Mouse (Mus musculus) liver, embryonic 11.5 days (tissue): ENCODE data around the gene Dmd. TPM values are rescaled to one million over a fixed set of nuclear protein-coding genes. Genes with fewer than 3 reads are reported as not detected.

Source experiments
- ATAC-seq: fragments of 200-750 bp; cut with Nextera tagmentation; replicated peaks from 2 replicates; pipeline ENCODE4 v1.8.0; 2017; ENCODE audit warnings: moderate number of reproducible peaks, mild to moderate bottlenecking, moderate TSS enrichment, moderate library complexity; ENCODE audit not compliant: low FRiP score
- DNase-seq: peaks from one replicate; pipeline ENCODE4 v3.0.0-alpha.2; 2017; ENCODE audit warnings: low spot score
- H3K27ac ChIP-seq: fragments of 300-500 bp; sonication (generic); 2 replicates; pipeline ENCODE4 v1.5.1; 2014; ENCODE audit warnings: mild to moderate bottlenecking, low read depth, low read length, control low read depth
- H3K27me3 ChIP-seq: fragments of 300-500 bp; sonication (generic); replicated peaks from 2 replicates; pipeline ENCODE4 v1.6.1; 2014; ENCODE audit warnings: low read length, mixed read lengths; ENCODE audit not compliant: control insufficient read depth, insufficient read depth
- H3K36me3 ChIP-seq: fragments of 300-500 bp; sonication (generic); 2 replicates; pipeline ENCODE4 v1.6.1; 2014; ENCODE audit warnings: mild to moderate bottlenecking, low read length, moderate library complexity, mixed read lengths; ENCODE audit not compliant: control insufficient read depth, insufficient read depth
- H3K4me1 ChIP-seq: fragments of 300-500 bp; sonication (generic); replicated peaks from 2 replicates; pipeline ENCODE4 v1.6.1; 2014; ENCODE audit warnings: low read length, mixed read lengths; ENCODE audit not compliant: control insufficient read depth, insufficient read depth
- H3K4me2 ChIP-seq: fragments of 300-500 bp; sonication (generic); 2 replicates; pipeline ENCODE4 v1.6.1; 2014; ENCODE audit warnings: mild to moderate bottlenecking, control low read depth, moderate library complexity
- H3K4me3 ChIP-seq: fragments of 300-500 bp; sonication (generic); 2 replicates; pipeline ENCODE4 v1.5.1; 2014; ENCODE audit warnings: low read depth, low read length, control low read depth
- H3K9ac ChIP-seq: fragments of 300-500 bp; sonication (generic); 2 replicates; pipeline ENCODE4 v1.6.1; 2014; ENCODE audit warnings: low read depth, low read length, control low read depth
- H3K9me3 ChIP-seq: fragments of 300-500 bp; sonication (generic); 2 replicates; pipeline ENCODE4 v1.6.1; 2016; ENCODE audit warnings: low read length, inconsistent platforms, mixed read lengths; ENCODE audit not compliant: control insufficient read depth
- WGBS: fragments of 180-500 bp; shearing (Covaris S2); extraction: QIAGEN DNeasy Blood & Tissue Kit; methylation state at CpG from one replicate; pipeline ENCODE4 v1.1.7; 2014; 5-methylcytosine and 5-hydroxymethylcytosine counted together
- polyA plus RNA-seq: library from polyadenylated mRNA; unstranded; fragments of >200 nt; fragmentation: Nextera tagmentation; extraction: Ambion mirVana; gene quantifications from 2 replicates; pipeline ENCODE4 v1.2.1, GENCODE M21; 2014

Dmd gene
- polyA plus RNA-seq, 1 experiment from 2014 or later, result 11.0 TPM

GRCm38 (mm10) chrX:85199398-85199797 is 2250.7 kb downstream of the Dmd start:
- Histone ChIP-seq H3K27me3 (no peaks in the 10 kb centered on the region), H3K27ac (no peak overlapping the region), H3K9ac (no peak overlapping the region), H3K4me2 (no peak overlapping the region), H3K36me3 (no peaks in the 10 kb centered on the region), H3K9me3 (no peaks in the 10 kb centered on the region), H3K4me1 (no peaks in the 10 kb centered on the region), H3K4me3 (no peak overlapping the region)
- DNase-seq, result no peak
- WGBS, result 86% methylated on average over 3 of the region's 3 CpGs
- no peak for ATAC-seq

GRCm38 (mm10) chrX:85207001-85207400 is 2258.3 kb downstream of the Dmd start:
- no peak overlapping the region for H3K4me2 ChIP-seq
- whole genome bisulfite sequencing, result 71% methylated on average over 2 of the region's 2 CpGs
- DNase-seq, result no peak
- H3K36me3 ChIP-seq, result no peaks in the 10 kb centered on the region
- no peak overlapping the region for H3K9ac ChIP-seq
- no peaks in the 10 kb centered on the region for H3K27me3 ChIP-seq
- no peaks in the 10 kb centered on the region for H3K4me1 ChIP-seq
- H3K9me3 ChIP-seq, result no peaks in the 10 kb centered on the region
- H3K4me3 ChIP-seq, result no peak overlapping the region
- no peak for ATAC-seq
- H3K27ac ChIP-seq, result no peak overlapping the region

- DNase-seq (no peak), ATAC-seq (no peak)
- Histone ChIP-seq H3K27ac (no peak overlapping the region), H3K4me3 (no peak overlapping the region), H3K4me1 (no peaks in the 10 kb centered on the region), H3K27me3 (no peaks in the 10 kb centered on the region), H3K9me3 (no peaks in the 10 kb centered on the region), H3K36me3 (no peaks in the 10 kb centered on the region), H3K9ac (no peak overlapping the region), H3K4me2 (no peak overlapping the region)
Measured at GRCm38 (mm10) chrX:85226883-85227282, 2278.2 kb downstream of the Dmd start.

- ATAC-seq, result no peak
- H3K36me3 ChIP-seq, result no peaks in the 10 kb centered on the region
- no peak within 1 kb of the TSS for H3K9ac ChIP-seq
- no peak within 1 kb of the TSS for H3K27ac ChIP-seq
- 76% methylated on average over 2 of the region's 2 CpGs for WGBS
- H3K27me3 ChIP-seq, result no peaks in the 10 kb centered on the region
- no peaks in the 10 kb centered on the region for H3K4me1 ChIP-seq
- H3K4me3 ChIP-seq, result no peak within 1 kb of the TSS
- H3K9me3 ChIP-seq, result no peaks in the 10 kb centered on the region
- H3K4me2 ChIP-seq, result no peak within 1 kb of the TSS
- DNase-seq, result no peak
Measured at GRCm38 (mm10) chrX:85249379-85249778, 2300.7 kb downstream of the Dmd start, which contains the start of gene Fthl17a. Fthl17a (plus strand) TSS chrX:85249679.
